Mouse (Mus musculus) intestine, postnatal 0 days (tissue): ENCODE measurements around the gene Myl10. TPM values are rescaled to one million over a fixed set of nuclear protein-coding genes. Genes with fewer than 3 reads are reported as not detected.
A peak's percentile ranks its signal among the peaks of the same experiment; 100 is the strongest.

ENCODE experiments used
- ATAC-seq: fragments of 200-750 bp; cut with Nextera tagmentation; 2 replicates; pipeline ENCODE4 v1.8.0; 2017; ENCODE audit warnings: mild to moderate bottlenecking, moderate TSS enrichment, moderate library complexity
- H3K27ac ChIP-seq: fragments of 300-500 bp; sonication (generic); 2 replicates; pipeline ENCODE4 v1.5.1; 2014; ENCODE audit warnings: mild to moderate bottlenecking, low read depth, low read length, moderate library complexity
- H3K27me3 ChIP-seq: fragments of 300-500 bp; sonication (generic); replicated peaks from 2 replicates; pipeline ENCODE4 v1.6.1; 2014; ENCODE audit warnings: low read length, mixed read lengths; ENCODE audit not compliant: control insufficient read depth, insufficient read depth
- H3K36me3 ChIP-seq: fragments of 300-500 bp; sonication (generic); 2 replicates; pipeline ENCODE4 v1.6.1; 2014; ENCODE audit warnings: mild to moderate bottlenecking, moderate library complexity; ENCODE audit not compliant: control insufficient read depth, insufficient read depth
- H3K4me1 ChIP-seq: fragments of 300-500 bp; sonication (generic); replicated peaks from 2 replicates; pipeline ENCODE4 v1.6.1; 2014; ENCODE audit warnings: antibody characterized with exemption, low read length, mixed read lengths; ENCODE audit not compliant: control insufficient read depth, insufficient read depth
- H3K4me2 ChIP-seq: fragments of 300-500 bp; sonication (generic); replicated peaks from 2 replicates; pipeline ENCODE4 v1.6.1; 2014; ENCODE audit warnings: low read depth, mild to moderate bottlenecking, moderate library complexity
- H3K4me3 ChIP-seq: fragments of 300-500 bp; sonication (generic); 2 replicates; pipeline ENCODE4 v1.5.1; 2014; ENCODE audit warnings: low read depth, low read length
- H3K9ac ChIP-seq: fragments of 300-500 bp; sonication (generic); 2 replicates; pipeline ENCODE4 v1.6.1; 2014; ENCODE audit warnings: mild to moderate bottlenecking, low read depth, low read length
- H3K9me3 ChIP-seq: fragments of 300-500 bp; sonication (generic); 2 replicates; pipeline ENCODE4 v1.6.1; 2016; ENCODE audit warnings: mixed run types; ENCODE audit not compliant: control insufficient read depth
- CTCF ChIP-seq: sonication (generic); IDR thresholded peaks from 2 replicates; pipeline ENCODE4 v1.5.1; 2016; ENCODE audit warnings: low read depth, mild to moderate bottlenecking, control low read depth, antibody characterized with exemption, moderate library complexity
- WGBS: fragments of 180-500 bp; shearing (Covaris S2); extraction: QIAGEN DNeasy Blood & Tissue Kit; methylation state at CpG from one replicate; pipeline ENCODE4 v1.1.7; 2014; 5-methylcytosine and 5-hydroxymethylcytosine counted together
- polyA plus RNA-seq: library from polyadenylated mRNA; unstranded; fragments of >200 nt; fragmentation: Nextera tagmentation; extraction: Ambion mirVana; gene quantifications from 2 replicates; pipeline ENCODE4 v1.2.1, GENCODE M21; 2015

The Myl10 gene
- polyA plus RNA-seq, 1 experiment from 2014 or later = not detected

DNA sequence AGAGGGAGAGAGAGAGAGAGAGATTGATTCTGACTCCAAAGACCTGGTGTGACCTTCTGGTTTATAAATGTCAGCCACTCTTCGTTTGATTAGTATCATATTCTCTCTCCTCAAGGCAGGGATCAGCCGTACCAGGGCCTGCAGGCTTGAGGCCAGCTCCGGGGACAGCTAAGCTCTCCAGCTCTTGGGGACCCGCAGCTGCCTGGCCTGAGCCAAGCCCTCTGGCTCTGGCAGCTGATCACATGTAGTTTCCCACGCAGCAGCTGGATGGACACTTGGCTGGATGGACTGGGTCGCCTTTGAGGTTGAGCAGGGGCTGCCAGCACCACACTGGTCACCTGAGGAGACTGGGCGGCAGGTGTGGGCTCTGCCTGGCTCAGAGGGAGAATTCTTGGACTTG, 5.4 kb upstream of the Myl10 start:
- H3K9ac ChIP-seq = no peak overlapping the region
- no peak overlapping the region for H3K4me2 ChIP-seq
- no peaks in the 10 kb centered on the region for H3K9me3 ChIP-seq
- H3K27ac ChIP-seq = no peak overlapping the region
- no peak for ATAC-seq
- no peaks in the 10 kb centered on the region for H3K36me3 ChIP-seq
- no peak for TF ChIP-seq CTCF
- H3K4me3 ChIP-seq = no peak overlapping the region
- 46% methylated on average over 7 of the region's 7 CpGs for WGBS
- H3K27me3 ChIP-seq = no peaks in the 10 kb centered on the region
- no peaks in the 10 kb centered on the region for H3K4me1 ChIP-seq

DNA sequence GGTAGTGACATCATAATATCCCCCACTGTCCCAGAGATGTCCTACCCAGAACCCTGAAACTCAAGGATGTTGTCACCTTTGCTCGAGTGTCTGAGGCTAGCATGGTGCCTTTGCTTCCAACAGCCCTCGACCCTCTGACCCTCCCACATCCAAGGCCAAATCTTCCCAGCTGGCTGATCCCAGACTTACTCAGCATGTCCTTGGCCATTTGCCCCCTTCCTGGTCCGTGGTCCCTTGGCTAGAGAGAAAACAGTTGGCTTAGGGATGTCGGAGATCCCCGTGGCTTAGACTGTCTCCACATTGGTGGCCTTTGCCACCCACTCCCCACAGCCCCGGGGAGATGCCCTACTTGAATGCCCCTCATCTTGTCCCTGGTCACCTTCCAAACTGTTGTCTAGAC, 4.1 kb upstream of the Myl10 start:
- H3K9ac ChIP-seq = no peak overlapping the region
- ATAC-seq = no peak
- no peaks in the 10 kb centered on the region for H3K4me1 ChIP-seq
- H3K4me3 ChIP-seq = no peak overlapping the region
- no peaks in the 10 kb centered on the region for H3K9me3 ChIP-seq
- 69% methylated on average over 6 of the region's 6 CpGs for WGBS
- no peak overlapping the region for H3K27ac ChIP-seq
- no peak for TF ChIP-seq CTCF
- no peak overlapping the region for H3K4me2 ChIP-seq
- no peaks in the 10 kb centered on the region for H3K27me3 ChIP-seq
- no peaks in the 10 kb centered on the region for H3K36me3 ChIP-seq

DNA sequence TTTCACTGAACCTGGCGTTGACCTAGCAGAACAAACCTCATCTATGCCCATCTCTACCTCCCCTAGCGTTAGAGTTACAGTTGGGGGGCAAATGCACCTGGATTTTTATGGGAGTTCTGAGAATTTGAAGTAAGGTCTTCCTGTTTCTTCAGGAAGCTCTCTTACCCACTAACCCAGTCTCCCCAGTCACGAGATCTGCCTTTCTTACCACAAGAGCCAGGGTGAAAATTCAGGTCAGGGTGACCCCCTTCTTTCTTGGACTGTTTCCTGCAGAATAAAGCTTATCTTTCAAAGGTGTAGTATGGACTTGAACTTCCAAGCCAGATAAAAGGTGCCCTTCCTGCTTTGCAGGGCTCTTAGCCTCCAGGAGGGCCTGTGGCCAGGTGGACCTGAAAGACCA, 1.8 kb upstream of the Myl10 start:
- H3K9me3 ChIP-seq = no peaks in the 10 kb centered on the region
- no peaks in the 10 kb centered on the region for H3K27me3 ChIP-seq
- H3K27ac ChIP-seq = no peak overlapping the region
- peaks cover 4% of the 10 kb centered on the region; the same call in 1 of the 2 replicates for H3K4me1 ChIP-seq
- no peak overlapping the region for H3K4me2 ChIP-seq
- no peak for ATAC-seq
- 56% methylated on average over 3 of the region's 3 CpGs for WGBS
- H3K9ac ChIP-seq = no peak overlapping the region
- H3K4me3 ChIP-seq = no peak overlapping the region
- no peak for TF ChIP-seq CTCF
- H3K36me3 ChIP-seq = no peaks in the 10 kb centered on the region

DNA sequence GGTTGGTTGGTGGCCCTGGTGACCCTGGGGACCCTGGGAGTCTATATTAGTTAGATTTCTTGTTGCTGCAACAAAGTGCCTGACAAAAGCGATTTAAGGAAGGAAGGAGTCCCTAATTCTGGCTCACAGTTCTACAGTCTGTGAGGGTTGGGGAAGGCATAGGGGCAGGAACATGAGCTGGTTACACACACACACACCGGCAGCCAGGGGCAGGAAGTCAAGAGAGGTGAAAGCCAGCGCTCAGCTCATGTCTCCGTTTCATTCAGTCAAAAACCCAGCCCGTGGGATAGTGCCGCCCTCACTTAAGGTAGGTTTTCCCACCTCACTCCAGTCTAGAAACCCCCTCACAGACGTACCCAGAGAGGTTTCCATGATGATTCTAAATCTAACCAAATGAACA, 472 bp downstream of the Myl10 start:
- 77% methylated on average over 7 of the region's 7 CpGs for WGBS
- H3K9ac ChIP-seq = no peak overlapping the region
- no peak for ATAC-seq

DNA sequence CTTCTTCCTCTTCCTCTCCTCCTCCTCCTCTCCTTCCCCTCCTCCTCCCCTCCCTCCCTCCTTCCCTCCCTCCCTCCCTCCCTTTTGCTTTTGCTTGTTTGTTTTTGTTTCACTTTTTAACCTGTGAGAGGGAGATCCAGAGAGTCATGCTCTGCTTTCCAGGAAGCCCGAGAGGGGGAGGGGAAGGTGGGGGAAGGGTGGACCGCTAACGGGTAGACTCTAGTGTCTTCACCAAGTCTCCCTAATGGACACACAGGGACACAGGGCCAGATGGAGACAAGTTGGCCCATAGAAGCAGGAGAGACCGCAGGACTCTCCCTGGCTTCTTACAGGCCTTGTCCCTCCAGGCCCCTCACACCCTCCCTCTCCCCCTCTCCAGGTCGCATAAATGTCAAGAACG, 2.0 kb downstream of the Myl10 start:
- no peak overlapping the region for H3K9ac ChIP-seq
- 54% methylated on average over 6 of the region's 6 CpGs for WGBS
- TF ChIP-seq CTCF = no peak

More for the DNA sequence above, 472 bp downstream of the Myl10 start:
- Histone ChIP-seq H3K4me2 (no peak overlapping the region), H3K27ac (no peak overlapping the region), H3K36me3 (no peaks in the 10 kb centered on the region), H3K4me3 (no peak overlapping the region), H3K9me3 (no peaks in the 10 kb centered on the region), H3K27me3 (no peaks in the 10 kb centered on the region), H3K4me1 (peaks cover 8% of the 10 kb centered on the region; the same call in 1 of the 2 replicates)
- TF ChIP-seq CTCF = no peak

DNA sequence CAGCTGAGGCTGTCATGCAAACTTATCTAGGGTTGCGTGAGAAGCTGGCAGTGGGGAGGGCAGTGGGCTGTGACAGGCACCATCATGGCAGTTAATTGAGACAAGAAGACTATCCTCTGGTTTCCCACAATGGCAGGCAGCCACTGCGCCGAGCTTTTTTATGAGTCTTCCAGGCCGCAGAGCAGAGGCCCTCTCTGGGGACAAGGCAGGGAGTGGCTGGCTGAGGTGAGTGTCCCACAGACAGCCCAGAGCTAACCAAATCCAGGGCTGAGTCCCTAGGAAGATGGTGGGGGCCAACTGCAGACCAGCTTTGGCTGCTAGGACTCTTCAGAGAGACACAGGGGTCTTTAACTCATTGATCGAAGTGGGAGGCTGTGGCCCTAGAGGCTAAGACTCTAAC, 3.6 kb downstream of the Myl10 start:
- no peak overlapping the region for H3K27ac ChIP-seq
- no peaks in the 10 kb centered on the region for H3K36me3 ChIP-seq
- H3K4me2 ChIP-seq = no peak overlapping the region
- H3K4me3 ChIP-seq = no peak overlapping the region
- TF ChIP-seq CTCF = no peak
- H3K9ac ChIP-seq = no peak overlapping the region
- no peaks in the 10 kb centered on the region for H3K27me3 ChIP-seq
- peak; percentile 74 for ATAC-seq
- no peaks in the 10 kb centered on the region for H3K9me3 ChIP-seq
- WGBS = 41% methylated on average over 5 of the region's 5 CpGs
- H3K4me1 ChIP-seq = peaks cover 8% of the 10 kb centered on the region; the same call in 1 of the 2 replicates

More for the DNA sequence above, 2.0 kb downstream of the Myl10 start:
- ATAC-seq = no peak
- Histone ChIP-seq H3K4me3 (no peak overlapping the region), H3K27ac (no peak overlapping the region), H3K4me2 (no peak overlapping the region), H3K27me3 (no peaks in the 10 kb centered on the region), H3K36me3 (no peaks in the 10 kb centered on the region), H3K9me3 (no peaks in the 10 kb centered on the region), H3K4me1 (peaks cover 8% of the 10 kb centered on the region; the same call in 1 of the 2 replicates)

DNA sequence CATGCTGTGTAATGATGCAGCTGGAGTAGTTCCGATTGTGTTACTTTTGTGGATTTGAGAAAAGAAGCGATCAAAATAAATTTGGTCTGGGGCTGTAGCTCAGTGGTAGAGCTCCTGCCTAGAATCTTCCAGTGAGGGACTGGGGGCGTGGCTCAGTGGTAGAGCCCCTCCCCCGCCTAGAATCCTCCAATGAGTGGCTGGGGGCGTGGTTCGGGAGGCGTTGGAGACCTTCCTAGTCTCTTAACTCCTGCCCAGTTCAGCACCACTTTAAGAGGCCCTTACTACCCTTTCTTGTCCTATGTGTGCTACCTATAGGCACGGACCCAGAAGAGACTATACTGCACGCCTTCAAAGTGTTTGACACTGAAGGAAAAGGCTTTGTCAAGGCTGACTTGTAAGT, 4.7 kb downstream of the Myl10 start:
- Histone ChIP-seq H3K4me3 (no peak overlapping the region), H3K27ac (no peak overlapping the region), H3K9ac (no peak overlapping the region), H3K4me2 (no peak overlapping the region), H3K4me1 (peaks cover 15% of the 10 kb centered on the region; the same call in 1 of the 2 replicates), H3K9me3 (no peaks in the 10 kb centered on the region), H3K27me3 (no peaks in the 10 kb centered on the region), H3K36me3 (no peaks in the 10 kb centered on the region)
- 78% methylated on average over 9 of the region's 9 CpGs for WGBS
- TF ChIP-seq CTCF = no peak
- no peak for ATAC-seq
